Mouse (Mus musculus): ENCODE results near the gene Tsen34.

- TF ChIP-seq CTCF (IDR thresholded peaks at IDR 0.05; ENCODE audit: low read depth) (no peak), EP300 (IDR thresholded peaks at IDR 0.05; ENCODE audit: low read depth) (no peak)
These were observed 35.7 kb upstream of the Tsen34 start for GRCm38 (mm10) chr7:3656966-3657365.
